Mouse (Mus musculus): ENCODE results near the gene Fdxacb1. TPM values are rescaled to one million over a fixed set of nuclear protein-coding genes. Genes with fewer than 3 reads are reported as not detected.

The Fdxacb1 gene
- polyA plus RNA-seq, 1 experiment from 2014 or later: 7.6 TPM

DNA sequence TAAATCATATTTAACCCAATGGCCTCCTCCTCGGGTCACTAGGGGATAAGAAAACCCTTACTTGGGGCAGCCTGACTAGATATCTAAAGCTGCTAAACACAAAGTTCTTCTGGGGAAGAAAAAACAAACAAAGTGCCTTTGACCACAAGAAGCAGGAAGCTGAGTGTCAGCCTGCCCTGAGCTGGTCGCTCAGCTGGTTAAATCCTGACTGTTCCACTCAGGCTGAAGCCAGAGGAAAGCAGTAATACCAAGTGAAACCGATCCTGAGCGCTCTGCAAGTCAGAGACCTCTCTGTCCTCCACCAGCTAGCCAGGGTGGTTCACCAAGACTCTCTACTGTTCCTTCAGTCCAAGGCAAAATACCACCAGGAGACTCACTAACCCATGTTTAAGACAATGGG is 38.4 kb upstream of the Fdxacb1 start:
- no peaks in the 10 kb centered on the region for H3K36me3 ChIP-seq
- H3K27me3 ChIP-seq: no peaks in the 10 kb centered on the region
- H3K9ac ChIP-seq: no peak overlapping the region
- H3K4me3 ChIP-seq: no peak overlapping the region
- no peak overlapping the region for H3K27ac ChIP-seq
- H3K4me1 ChIP-seq (replicated peaks): peaks cover 26% of the 10 kb centered on the region
- H3K4me2 ChIP-seq: no peak overlapping the region
- no peaks in the 10 kb centered on the region for H3K9me3 ChIP-seq (replicated peaks)
- ATAC-seq (replicated peaks; ENCODE audit: insufficient number of reproducible peaks, insufficient read depth, low FRiP score, low read depth): no peak
- 37% methylated on average over 4 of the region's 4 CpGs for WGBS

- H3K27ac ChIP-seq: no peak overlapping the region
- peaks cover 3% of the 10 kb centered on the region for H3K4me1 ChIP-seq (replicated peaks)
- no peaks in the 10 kb centered on the region for H3K9me3 ChIP-seq (replicated peaks)
- no peak overlapping the region for H3K9ac ChIP-seq
- ATAC-seq (replicated peaks; ENCODE audit: insufficient number of reproducible peaks, insufficient read depth, low FRiP score, low read depth): no peak
- 34% methylated on average over 4 of the region's 4 CpGs for WGBS
- H3K4me3 ChIP-seq: no peak overlapping the region
- no peaks in the 10 kb centered on the region for H3K27me3 ChIP-seq
- H3K4me2 ChIP-seq: no peak overlapping the region
- no peaks in the 10 kb centered on the region for H3K36me3 ChIP-seq
These were observed 35.5 kb upstream of the Fdxacb1 start for GRCm38 (mm10) chr9:50732560-50732959.

GRCm38 (mm10) chr9:50734989-50735388 is 33.0 kb upstream of the Fdxacb1 start:
- H3K9me3 ChIP-seq (replicated peaks): no peaks in the 10 kb centered on the region
- ATAC-seq (replicated peaks; ENCODE audit: insufficient number of reproducible peaks, insufficient read depth, low FRiP score, low read depth): no peak
- H3K27me3 ChIP-seq: no peaks in the 10 kb centered on the region
- no peak overlapping the region for H3K4me3 ChIP-seq
- no peaks in the 10 kb centered on the region for H3K36me3 ChIP-seq
- peak overlapping the region; percentile 31; the same call in 1 of the 2 replicates for H3K4me2 ChIP-seq
- WGBS: 4% methylated on average over 9 of the region's 9 CpGs
- H3K9ac ChIP-seq: no peak overlapping the region
- no peak overlapping the region for H3K27ac ChIP-seq
- H3K4me1 ChIP-seq (replicated peaks): peaks cover 17% of the 10 kb centered on the region

- peaks cover 23% of the 10 kb centered on the region for H3K4me1 ChIP-seq (replicated peaks)
- H3K36me3 ChIP-seq: no peaks in the 10 kb centered on the region
- H3K27me3 ChIP-seq: no peaks in the 10 kb centered on the region
- peak within 1 kb of the TSS; percentile 44 for H3K4me3 ChIP-seq
- H3K9me3 ChIP-seq (replicated peaks): no peaks in the 10 kb centered on the region
- peak within 1 kb of the TSS; percentile 71 for H3K4me2 ChIP-seq
- peak; percentile 98 for ATAC-seq (replicated peaks; ENCODE audit: insufficient number of reproducible peaks, insufficient read depth, low FRiP score, low read depth)
- H3K27ac ChIP-seq: peak within 1 kb of the TSS; percentile 73
- H3K9ac ChIP-seq: 0 out of 2 replicates have a peak within 1 kb of the TSS, but pooled peaks have one; percentile 2
- WGBS: 11% methylated on average over 36 of the region's 36 CpGs
These were observed 28.8 kb upstream of the Fdxacb1 start, which contains the start of gene Dixdc1 for GRCm38 (mm10) chr9:50738914-50739870. Gene Dixdc1 (minus strand): TSS chr9:50739517.

- ATAC-seq (replicated peaks; ENCODE audit: insufficient number of reproducible peaks, insufficient read depth, low FRiP score, low read depth): no peak
- Histone ChIP-seq H3K4me1 (replicated peaks) (peaks cover 25% of the 10 kb centered on the region), H3K9ac (no peak overlapping the region), H3K4me2 (no peak overlapping the region), H3K36me3 (no peaks in the 10 kb centered on the region), H3K4me3 (no peak overlapping the region), H3K9me3 (replicated peaks) (no peaks in the 10 kb centered on the region), H3K27ac (no peak overlapping the region), H3K27me3 (no peaks in the 10 kb centered on the region)
- WGBS: 80% methylated on average over 14 of the region's 14 CpGs
These were observed 26.9 kb upstream of the Fdxacb1 start for GRCm38 (mm10) chr9:50740867-50741784.

GRCm38 (mm10) chr9:50742261-50742660 is 25.8 kb upstream of the Fdxacb1 start:
- no peaks in the 10 kb centered on the region for H3K27me3 ChIP-seq
- H3K27ac ChIP-seq: peak overlapping the region; percentile 18; the same call in 1 of the 2 replicates
- no peak overlapping the region for H3K9ac ChIP-seq
- no peaks in the 10 kb centered on the region for H3K36me3 ChIP-seq
- ATAC-seq (replicated peaks; ENCODE audit: insufficient number of reproducible peaks, insufficient read depth, low FRiP score, low read depth): no peak
- no peak overlapping the region for H3K4me2 ChIP-seq
- no peak overlapping the region for H3K4me3 ChIP-seq
- 67% methylated on average over 3 of the region's 3 CpGs for WGBS
- peaks cover 36% of the 10 kb centered on the region for H3K4me1 ChIP-seq (replicated peaks)
- no peaks in the 10 kb centered on the region for H3K9me3 ChIP-seq (replicated peaks)

GRCm38 (mm10) chr9:50742744-50743143 is 25.3 kb upstream of the Fdxacb1 start:
- Histone ChIP-seq H3K36me3 (no peaks in the 10 kb centered on the region), H3K9me3 (replicated peaks) (no peaks in the 10 kb centered on the region), H3K4me1 (replicated peaks) (peaks cover 38% of the 10 kb centered on the region), H3K9ac (no peak overlapping the region), H3K27me3 (no peaks in the 10 kb centered on the region), H3K4me2 (no peak overlapping the region), H3K27ac (peak overlapping the region; percentile 18; the same call in 1 of the 2 replicates), H3K4me3 (no peak overlapping the region)
- 64% methylated on average over 2 of the region's 2 CpGs for WGBS
- no peak for ATAC-seq (replicated peaks; ENCODE audit: insufficient number of reproducible peaks, insufficient read depth, low FRiP score, low read depth)

DNA sequence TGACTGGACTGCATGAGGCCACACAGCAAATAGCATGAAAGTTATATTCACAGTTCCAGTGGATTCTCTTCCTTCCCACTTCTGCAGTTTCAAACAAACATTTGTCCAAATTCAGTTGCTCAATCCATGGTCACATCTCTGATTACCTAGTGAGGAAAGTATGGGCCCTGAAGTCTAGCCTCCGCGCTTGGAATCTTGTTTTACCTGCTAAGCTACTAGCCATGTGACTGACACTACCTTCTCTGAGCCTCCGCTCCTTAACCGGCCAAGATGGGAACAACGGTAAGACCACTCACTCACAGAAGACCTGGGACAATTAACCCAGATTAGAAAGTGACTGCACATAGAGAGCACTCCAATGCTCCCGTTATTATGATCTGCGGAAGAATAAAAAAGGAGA is 22.2 kb upstream of the Fdxacb1 start:
- H3K4me3 ChIP-seq: peak overlapping the region; percentile 53
- peaks cover 37% of the 10 kb centered on the region for H3K4me1 ChIP-seq (replicated peaks)
- H3K27ac ChIP-seq: peak overlapping the region; percentile 83
- 19% methylated on average over 7 of the region's 7 CpGs for WGBS
- H3K4me2 ChIP-seq: peak overlapping the region; percentile 67
- H3K9me3 ChIP-seq (replicated peaks): no peaks in the 10 kb centered on the region
- no peaks in the 10 kb centered on the region for H3K27me3 ChIP-seq
- no peak; the same call in 1 of the 2 replicates for ATAC-seq (replicated peaks; ENCODE audit: insufficient number of reproducible peaks, insufficient read depth, low FRiP score, low read depth)
- no peaks in the 10 kb centered on the region for H3K36me3 ChIP-seq
- peak overlapping the region; percentile 62 for H3K9ac ChIP-seq

- H3K9ac ChIP-seq: peak within 1 kb of the TSS; percentile 62
- no peaks in the 10 kb centered on the region for H3K9me3 ChIP-seq (replicated peaks)
- peak within 1 kb of the TSS; percentile 67 for H3K4me2 ChIP-seq
- H3K4me3 ChIP-seq: peak within 1 kb of the TSS; percentile 53
- no peaks in the 10 kb centered on the region for H3K36me3 ChIP-seq
- H3K27me3 ChIP-seq: no peaks in the 10 kb centered on the region
- peak within 1 kb of the TSS; percentile 83 for H3K27ac ChIP-seq
- ATAC-seq (replicated peaks; ENCODE audit: insufficient number of reproducible peaks, insufficient read depth, low FRiP score, low read depth): peak; percentile 49; the same call in 1 of the 2 replicates
- 3% methylated on average over 19 of the region's 19 CpGs for WGBS
- H3K4me1 ChIP-seq (replicated peaks): peaks cover 39% of the 10 kb centered on the region
These were observed 21.8 kb upstream of the Fdxacb1 start, which contains the start of gene 2310030G06Rik for GRCm38 (mm10) chr9:50746214-50746677. Gene 2310030G06Rik (minus strand): TSS chr9:50746536.

DNA sequence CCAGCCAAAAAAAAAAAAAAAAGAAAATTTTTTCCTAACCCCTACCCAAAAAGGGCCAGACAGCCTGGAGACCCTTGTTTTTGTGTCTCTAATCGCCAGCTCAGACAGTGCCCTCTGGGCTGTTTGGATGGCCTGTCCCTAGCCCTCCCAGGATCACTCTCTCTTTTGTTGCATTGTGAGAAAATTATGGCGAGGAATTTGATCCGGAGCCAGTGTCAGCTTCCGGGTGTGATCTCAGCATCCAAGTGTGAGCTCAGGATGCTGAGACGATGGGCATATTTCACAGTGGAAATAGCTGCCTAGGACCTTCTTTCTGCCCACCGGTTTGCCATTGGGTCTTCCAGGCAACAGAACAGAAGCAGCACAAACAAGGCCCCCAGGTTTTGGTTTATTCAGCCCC is 17.3 kb upstream of the Fdxacb1 start:
- peak overlapping the region; percentile 56 for H3K9ac ChIP-seq
- H3K4me3 ChIP-seq: peak overlapping the region; percentile 71

GRCm38 (mm10) chr9:50751323-50751722 is 16.7 kb upstream of the Fdxacb1 start, which contains the start of gene Cryab:
Gene Cryab (plus strand): TSS chr9:50751325.
- Histone ChIP-seq H3K9me3 (replicated peaks) (no peaks in the 10 kb centered on the region), H3K9ac (peak within 1 kb of the TSS; percentile 56), H3K36me3 (peaks cover 7% of the 10 kb centered on the region), H3K27me3 (no peaks in the 10 kb centered on the region), H3K4me2 (peak within 1 kb of the TSS; percentile 64), H3K4me3 (peak within 1 kb of the TSS; percentile 71), H3K27ac (peak within 1 kb of the TSS; percentile 100), H3K4me1 (replicated peaks) (peaks cover 40% of the 10 kb centered on the region)
- WGBS: 32% methylated on average over 22 of the region's 22 CpGs
- no peak for ATAC-seq (replicated peaks; ENCODE audit: insufficient number of reproducible peaks, insufficient read depth, low FRiP score, low read depth)

More for the DNA sequence above, 17.3 kb upstream of the Fdxacb1 start:
- Histone ChIP-seq H3K4me1 (replicated peaks) (peaks cover 40% of the 10 kb centered on the region), H3K9me3 (replicated peaks) (no peaks in the 10 kb centered on the region), H3K27me3 (no peaks in the 10 kb centered on the region), H3K4me2 (peak overlapping the region; percentile 64), H3K36me3 (peaks cover under 1% of the 10 kb centered on the region; the same call in 1 of the 2 replicates), H3K27ac (peak overlapping the region; percentile 100)
- WGBS: 36% methylated on average over 6 of the region's 6 CpGs
- no peak for ATAC-seq (replicated peaks; ENCODE audit: insufficient number of reproducible peaks, insufficient read depth, low FRiP score, low read depth)

All from heart, embryonic 15.5 days (tissue).